Mouse (Mus musculus): ENCODE data around the gene Mfsd14a.

GRCm38 (mm10) chr3:116615318-116616068 is 47.0 kb downstream of the Mfsd14a start:
- TF ChIP-seq CTCF (IDR thresholded peaks at IDR 0.05; ENCODE audit: extremely low read depth, insufficient read depth, insufficient read length, insufficient replicate concordance) (no peak), POLR2A (IDR thresholded peaks at IDR 0.05; ENCODE audit: low read depth, low read length) (no peak)
